Mouse (Mus musculus) spleen, postnatal 14 days (tissue): ENCODE measurements around the gene Icos.

ENCODE experiments used
- DNase-seq, 2 experiments: peaks; one replicate each; pipeline ENCODE4 v3.0.0; 2021 to 2022; ENCODE audit warnings: low spot score in 2 of 2

Icos gene

DNA sequence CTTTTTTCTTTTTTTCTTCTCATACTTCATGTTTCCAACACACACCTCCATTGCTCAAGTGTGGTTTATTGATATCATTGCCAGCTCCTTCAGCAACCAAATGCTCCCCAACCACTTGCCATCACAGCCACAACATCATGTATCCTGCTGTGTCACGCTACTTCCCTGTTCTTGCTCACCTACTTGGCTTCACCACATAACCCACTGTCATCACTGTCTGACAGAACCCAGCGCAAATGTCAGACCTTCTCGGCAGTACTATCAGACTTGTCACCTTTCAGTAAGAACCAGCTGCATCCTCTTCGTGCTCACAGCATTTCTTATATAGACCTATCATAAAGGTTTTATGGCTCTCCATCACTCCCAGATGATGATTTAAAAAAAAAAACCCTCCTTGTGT, 61.6 kb downstream of the Icos start:
- DNase-seq: no peak

DNA sequence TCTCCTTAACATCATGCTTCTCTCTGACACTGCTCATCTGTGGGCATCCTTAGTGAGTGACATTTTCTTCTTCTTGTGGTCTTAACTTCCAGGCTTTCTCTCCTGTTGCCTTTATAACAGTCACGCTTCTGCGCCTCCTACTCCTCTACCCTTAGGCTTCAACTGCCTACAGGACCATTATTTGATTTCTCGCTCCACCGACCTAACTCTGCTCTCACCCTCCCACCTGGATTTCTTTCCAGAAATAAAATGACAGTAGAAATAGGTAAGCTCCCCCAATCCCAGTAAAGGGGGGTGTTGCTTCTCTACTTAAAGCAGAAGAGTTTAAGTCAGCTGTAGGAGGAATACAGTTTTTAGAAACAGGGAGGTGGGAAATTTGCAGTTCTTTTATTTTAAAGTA, 62.7 kb downstream of the Icos start:
- DNase-seq: no peak

DNA sequence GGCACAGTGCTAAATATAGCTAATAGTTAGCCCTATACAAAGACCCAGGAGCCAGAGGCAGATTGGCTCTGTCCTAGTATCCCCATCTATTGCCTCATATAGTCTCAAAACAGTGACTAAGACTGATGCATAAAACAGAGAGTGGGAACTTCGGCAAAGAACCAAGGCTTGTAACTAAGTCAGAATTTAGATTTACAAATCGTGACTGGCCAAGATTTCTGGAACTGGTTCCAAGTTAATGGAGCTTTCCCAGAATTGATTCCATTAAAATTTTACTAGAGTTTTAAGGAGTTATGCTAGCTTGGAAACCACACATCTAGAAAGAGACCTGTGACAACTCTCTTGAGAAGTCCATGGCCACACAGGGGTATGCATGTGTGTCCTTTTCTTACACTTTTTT, 65.1 kb downstream of the Icos start:
- no peak for DNase-seq

DNA sequence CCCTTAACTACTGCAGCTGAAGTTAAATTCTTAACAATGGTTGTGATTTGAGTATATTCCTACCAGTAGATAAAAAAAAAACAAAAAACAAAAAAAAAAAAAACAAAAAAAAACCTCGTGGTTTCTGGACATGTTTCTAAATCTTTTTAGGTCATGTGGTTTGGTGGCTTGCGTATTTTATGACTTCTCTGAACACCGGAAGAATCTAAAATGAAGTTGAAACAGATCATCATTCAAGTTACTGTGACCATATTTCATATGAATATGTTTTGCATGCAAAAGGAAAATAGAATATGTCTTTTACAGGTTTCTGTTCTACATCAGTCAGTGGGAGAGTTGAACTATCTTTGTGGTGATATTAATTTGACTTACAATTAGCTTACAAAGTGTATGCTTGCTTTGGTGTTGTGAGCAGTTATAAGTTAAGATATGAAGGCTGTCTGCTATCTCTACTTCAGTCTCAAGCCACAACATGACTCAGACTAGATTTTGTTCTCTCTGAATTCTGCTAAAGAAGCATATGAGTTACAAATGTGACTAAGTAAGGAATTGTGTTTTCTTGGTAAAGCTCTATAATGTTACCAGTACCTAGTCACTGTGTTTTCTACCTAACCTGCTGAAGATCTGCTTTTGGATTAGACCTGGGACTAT, 68.5 kb downstream of the Icos start:
- no peak for DNase-seq

DNA sequence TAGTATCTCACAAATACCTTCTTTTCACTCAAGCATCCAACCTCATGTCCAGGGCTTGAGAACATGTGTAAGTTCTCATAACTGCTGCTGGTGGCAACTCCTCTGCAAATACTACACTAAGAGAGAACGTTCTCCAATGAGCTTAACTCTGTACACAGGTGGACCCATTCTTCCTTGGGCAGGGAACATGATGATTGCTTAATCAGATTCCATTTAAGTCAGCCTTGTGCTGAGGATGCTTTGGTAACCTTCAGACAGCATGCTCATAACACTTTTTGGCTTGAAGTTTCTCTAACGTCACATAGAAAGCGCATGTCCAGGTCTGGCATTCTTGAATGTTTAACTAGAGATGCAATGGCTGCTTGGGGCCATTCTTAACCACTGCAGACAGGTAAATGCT, 69.6 kb downstream of the Icos start:
- no peak for DNase-seq
